Mouse (Mus musculus) testis, adult 2 months (tissue): ENCODE measurements around the gene Smarcc1.

Experiments
- CTCF ChIP-seq: fragments of 200-500 bp; IDR thresholded peaks from 2 replicates; pipeline ENCODE4 v1.5.1; 2012; ENCODE audit warnings: low read depth, mild to moderate bottlenecking, inconsistent platforms, low read length, moderate library complexity; ENCODE audit not compliant: control insufficient read depth, insufficient read depth, insufficient replicate concordance
- POLR2A ChIP-seq: fragments of 200-500 bp; IDR thresholded peaks from 2 replicates; pipeline ENCODE4 v1.6.1; 2012; ENCODE audit warnings: low read depth, mild to moderate bottlenecking, inconsistent platforms, low read length, moderate library complexity; ENCODE audit not compliant: control insufficient read depth

DNA sequence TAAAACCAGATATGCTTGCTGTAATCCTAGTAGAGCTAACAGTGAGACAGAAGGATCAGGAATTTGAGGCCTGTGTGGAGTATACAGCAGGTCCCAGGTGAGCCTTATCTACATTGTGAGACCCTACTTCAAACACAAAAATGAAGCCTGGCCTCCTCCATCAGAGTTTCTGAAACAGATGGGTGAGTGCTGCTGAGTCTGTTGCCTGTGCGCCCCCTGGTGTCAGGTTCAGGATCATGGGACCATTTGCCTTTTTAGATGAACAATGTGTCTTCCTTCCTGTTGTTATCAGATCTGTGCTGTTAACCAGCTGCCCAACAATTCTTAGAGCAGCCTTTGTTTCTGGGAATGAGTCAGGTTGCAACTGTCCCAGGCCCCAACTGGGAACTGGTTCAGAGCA is 45.7 kb upstream of the Smarcc1 start:
- TF ChIP-seq CTCF (peak; percentile 69; the same call in 1 of the 2 replicates), POLR2A (no peak)
